Mouse (Mus musculus): ENCODE measurements around the gene Cacna1f. TPM values are rescaled to one million over a fixed set of nuclear protein-coding genes. Genes with fewer than 3 reads are reported as not detected.

The Cacna1f gene
- polyA plus RNA-seq, 1 experiment from 2014 or later: not detected

GRCm38 (mm10) chrX:7645349-7645748, 38.5 kb downstream of the Cacna1f start:
- 21% methylated on average over 5 of the region's 5 CpGs for WGBS
- no peak overlapping the region for H3K27ac ChIP-seq (ENCODE audit: low read depth, low read length)
- no peaks in the 10 kb centered on the region for H3K27me3 ChIP-seq (ENCODE audit: control insufficient read depth, insufficient read depth, low read length)

DNA sequence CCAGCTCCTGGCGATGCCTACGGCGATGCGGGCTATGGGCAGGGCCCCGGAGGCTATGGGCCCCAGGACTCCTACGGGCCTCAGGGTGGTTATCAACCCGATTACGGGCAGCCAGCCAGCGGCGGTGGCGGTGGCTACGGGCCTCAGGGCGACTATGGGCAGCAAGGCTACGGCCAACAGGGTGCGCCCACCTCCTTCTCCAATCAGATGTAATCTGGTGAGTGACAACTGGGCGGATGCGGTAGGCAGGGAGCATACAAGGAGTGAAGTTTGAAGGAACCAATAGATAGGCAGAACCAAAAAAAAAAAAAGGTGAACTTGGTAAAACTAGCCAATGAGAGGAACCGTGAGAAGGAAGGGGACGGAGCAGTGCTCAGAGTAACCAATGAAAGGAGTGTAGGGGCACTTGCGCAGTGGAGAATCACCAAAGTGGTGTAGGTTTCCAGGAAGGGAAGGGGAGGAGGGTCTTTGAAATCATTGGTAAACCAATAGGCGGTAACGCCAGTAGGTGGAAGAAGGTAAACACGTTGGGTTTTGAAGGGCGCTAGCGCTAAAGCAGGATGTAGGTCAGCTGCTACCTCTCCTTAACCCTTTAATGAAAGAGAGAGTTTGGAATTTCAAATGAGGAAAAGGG, 41.9 kb downstream of the Cacna1f start:
- WGBS: 30% methylated on average over 25 of the region's 25 CpGs
- H3K4me1 ChIP-seq (ENCODE audit: control insufficient read depth, insufficient read depth, low read length): no peaks in the 10 kb centered on the region
- ATAC-seq (ENCODE audit: low FRiP score, low TSS enrichment): peak; percentile 98

More at GRCm38 (mm10) chrX:7645349-7645748, 38.5 kb downstream of the Cacna1f start:
- no peak overlapping the region for H3K9ac ChIP-seq (ENCODE audit: low read depth, low read length)
- H3K36me3 ChIP-seq (ENCODE audit: control insufficient read depth, insufficient read depth, low read length): no peaks in the 10 kb centered on the region
- no peak overlapping the region for H3K4me2 ChIP-seq (replicated peaks; ENCODE audit: low read depth, low read length)
- H3K4me3 ChIP-seq (ENCODE audit: low read length): no peak overlapping the region
- H3K9me3 ChIP-seq (ENCODE audit: control insufficient read depth, low read length): no peaks in the 10 kb centered on the region
- no peak for ATAC-seq (ENCODE audit: low FRiP score, low TSS enrichment)
- H3K4me1 ChIP-seq (ENCODE audit: control insufficient read depth, insufficient read depth, low read length): no peaks in the 10 kb centered on the region

DNA sequence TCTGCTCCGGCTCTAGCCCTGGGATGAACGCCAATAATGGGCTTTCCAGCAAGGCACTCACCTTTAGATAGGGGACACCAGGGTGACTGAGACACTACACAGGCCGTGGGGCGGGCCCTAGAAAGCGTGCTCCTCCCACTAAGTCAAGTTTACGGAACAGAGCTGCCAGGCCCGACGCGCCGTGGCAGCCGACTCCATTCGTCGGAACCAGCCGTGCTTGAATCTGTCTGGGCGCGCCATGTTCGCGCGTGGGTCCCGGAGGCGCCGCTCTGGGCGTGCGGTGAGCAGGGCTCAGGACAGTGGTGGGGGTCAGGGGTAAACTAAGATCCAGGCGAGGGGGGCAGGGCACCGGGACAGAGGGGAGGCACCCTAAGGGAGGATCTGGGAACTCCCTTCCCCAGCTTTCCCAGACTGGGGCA, 50.3 kb downstream of the Cacna1f start, which contains the start of gene Prickle3:
Gene Prickle3, plus strand, starts transcription at position 40 of the 419 bp plus-strand sequence.
- Histone ChIP-seq H3K9me3 (ENCODE audit: control insufficient read depth, low read length) (no peaks in the 10 kb centered on the region), H3K27me3 (ENCODE audit: control insufficient read depth, insufficient read depth, low read length) (no peaks in the 10 kb centered on the region), H3K27ac (ENCODE audit: low read depth, low read length) (peak within 1 kb of the TSS; percentile 74; the same call in 1 of the 2 replicates), H3K36me3 (ENCODE audit: control insufficient read depth, insufficient read depth, low read length) (no peaks in the 10 kb centered on the region), H3K4me3 (ENCODE audit: low read length) (peak within 1 kb of the TSS; percentile 48), H3K4me1 (ENCODE audit: control insufficient read depth, insufficient read depth, low read length) (peaks cover 2% of the 10 kb centered on the region; the same call in 1 of the 2 replicates), H3K4me2 (replicated peaks; ENCODE audit: low read depth, low read length) (peak within 1 kb of the TSS; percentile 52), H3K9ac (ENCODE audit: low read depth, low read length) (peak within 1 kb of the TSS; percentile 56)
- peak; percentile 70; the same call in 1 of the 2 replicates for ATAC-seq (ENCODE audit: low FRiP score, low TSS enrichment)
- WGBS: 34% methylated on average over 26 of the region's 26 CpGs

More for the DNA sequence above, 41.9 kb downstream of the Cacna1f start:
- peak overlapping the region; percentile 73 for H3K9ac ChIP-seq (ENCODE audit: low read depth, low read length)
- no peaks in the 10 kb centered on the region for H3K27me3 ChIP-seq (ENCODE audit: control insufficient read depth, insufficient read depth, low read length)
- H3K4me2 ChIP-seq (replicated peaks; ENCODE audit: low read depth, low read length): peak overlapping the region; percentile 51
- H3K27ac ChIP-seq (ENCODE audit: low read depth, low read length): peak overlapping the region; percentile 65; the same call in 1 of the 2 replicates
- H3K4me3 ChIP-seq (ENCODE audit: low read length): peak overlapping the region; percentile 47
- H3K36me3 ChIP-seq (ENCODE audit: control insufficient read depth, insufficient read depth, low read length): no peaks in the 10 kb centered on the region
- H3K9me3 ChIP-seq (ENCODE audit: control insufficient read depth, low read length): no peaks in the 10 kb centered on the region

DNA sequence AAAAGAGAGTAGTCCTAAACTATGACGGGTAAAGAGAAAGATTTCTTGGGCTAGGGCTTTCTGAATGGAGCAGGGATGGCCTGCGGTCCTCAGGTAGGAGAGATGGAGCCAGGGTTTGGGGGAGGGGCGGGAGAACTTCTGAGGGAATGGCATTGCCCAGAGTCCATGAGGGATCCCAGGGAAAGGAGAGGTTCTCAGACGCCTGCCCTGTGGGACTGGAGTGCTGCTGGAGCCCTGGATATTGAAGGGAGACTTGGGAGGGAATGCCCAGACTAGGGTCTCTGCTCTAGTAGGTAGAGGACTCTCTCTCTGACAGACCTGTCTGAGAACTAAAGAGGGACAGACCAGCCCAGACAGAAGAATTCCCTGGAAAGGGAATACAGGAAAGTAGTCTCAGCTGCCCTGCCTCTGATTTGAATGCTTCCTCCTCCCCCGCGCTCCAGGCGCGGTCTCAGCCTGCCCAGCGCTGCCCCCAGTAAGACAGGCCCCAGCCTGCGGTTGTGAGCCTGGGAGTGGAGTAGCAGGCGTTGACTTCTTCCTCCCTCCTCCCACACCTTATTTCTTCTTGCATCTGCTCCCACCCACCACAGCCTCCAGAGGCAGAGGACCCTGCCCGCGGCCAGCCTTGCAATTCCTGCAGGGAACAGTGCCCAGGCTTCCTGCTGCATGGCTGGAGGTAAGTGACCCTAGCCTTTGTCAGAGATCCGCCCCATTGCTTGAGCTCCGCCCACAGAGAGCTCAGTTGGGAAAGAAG, 51.3 kb downstream of the Cacna1f start:
- ATAC-seq (ENCODE audit: low FRiP score, low TSS enrichment): peak; percentile 83
- peak overlapping the region; percentile 48 for H3K4me3 ChIP-seq (ENCODE audit: low read length)
- H3K4me1 ChIP-seq (ENCODE audit: control insufficient read depth, insufficient read depth, low read length): peaks cover 2% of the 10 kb centered on the region; the same call in 1 of the 2 replicates
- peak overlapping the region; percentile 52 for H3K4me2 ChIP-seq (replicated peaks; ENCODE audit: low read depth, low read length)
- H3K27me3 ChIP-seq (ENCODE audit: control insufficient read depth, insufficient read depth, low read length): no peaks in the 10 kb centered on the region
- peak overlapping the region; percentile 74; the same call in 1 of the 2 replicates for H3K27ac ChIP-seq (ENCODE audit: low read depth, low read length)
- WGBS: 28% methylated on average over 15 of the region's 15 CpGs
- no peaks in the 10 kb centered on the region for H3K36me3 ChIP-seq (ENCODE audit: control insufficient read depth, insufficient read depth, low read length)
- H3K9me3 ChIP-seq (ENCODE audit: control insufficient read depth, low read length): no peaks in the 10 kb centered on the region
- H3K9ac ChIP-seq (ENCODE audit: low read depth, low read length): peak overlapping the region; percentile 44; the same call in 1 of the 2 replicates

GRCm38 (mm10) chrX:7658785-7659589, 52.1 kb downstream of the Cacna1f start:
- H3K27ac ChIP-seq (ENCODE audit: low read depth, low read length): peak overlapping the region; percentile 74; the same call in 1 of the 2 replicates
- WGBS: 45% methylated on average over 11 of the region's 11 CpGs

DNA sequence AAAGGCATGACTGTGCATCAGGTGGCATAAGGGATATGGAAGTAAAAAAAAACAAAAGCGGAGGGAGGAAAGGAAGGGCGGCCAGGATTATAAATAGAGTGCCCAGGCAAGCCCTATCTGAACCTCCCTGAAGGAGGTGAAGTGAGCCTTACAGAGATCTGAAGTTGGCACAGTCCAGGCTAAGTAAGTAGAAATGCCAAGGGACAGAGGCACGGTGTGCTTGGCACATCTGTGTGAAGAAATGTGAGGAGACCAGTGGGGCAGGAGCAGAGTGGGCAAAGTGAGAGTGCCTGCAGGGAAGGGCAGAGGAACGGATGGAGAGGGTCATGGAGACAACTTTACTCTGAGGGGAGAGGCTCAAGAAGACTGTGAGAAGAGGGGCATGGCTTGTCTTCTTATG, 54.2 kb downstream of the Cacna1f start:
- Histone ChIP-seq H3K4me2 (replicated peaks; ENCODE audit: low read depth, low read length) (no peak overlapping the region), H3K4me3 (ENCODE audit: low read length) (no peak overlapping the region), H3K9me3 (ENCODE audit: control insufficient read depth, low read length) (no peaks in the 10 kb centered on the region), H3K27ac (ENCODE audit: low read depth, low read length) (no peak overlapping the region), H3K9ac (ENCODE audit: low read depth, low read length) (no peak overlapping the region), H3K4me1 (ENCODE audit: control insufficient read depth, insufficient read depth, low read length) (peaks cover 2% of the 10 kb centered on the region; the same call in 1 of the 2 replicates), H3K27me3 (ENCODE audit: control insufficient read depth, insufficient read depth, low read length) (no peaks in the 10 kb centered on the region), H3K36me3 (ENCODE audit: control insufficient read depth, insufficient read depth, low read length) (peaks cover 4% of the 10 kb centered on the region; the same call in 1 of the 2 replicates)
- WGBS: 78% methylated on average over 4 of the region's 4 CpGs
- ATAC-seq (ENCODE audit: low FRiP score, low TSS enrichment): no peak

More at GRCm38 (mm10) chrX:7658785-7659589, 52.1 kb downstream of the Cacna1f start:
- peak overlapping the region; percentile 52 for H3K4me2 ChIP-seq (replicated peaks; ENCODE audit: low read depth, low read length)
- peak overlapping the region; percentile 48; the same call in 1 of the 2 replicates for H3K4me3 ChIP-seq (ENCODE audit: low read length)
- peak; percentile 60 for ATAC-seq (ENCODE audit: low FRiP score, low TSS enrichment)
- no peaks in the 10 kb centered on the region for H3K27me3 ChIP-seq (ENCODE audit: control insufficient read depth, insufficient read depth, low read length)
- H3K9me3 ChIP-seq (ENCODE audit: control insufficient read depth, low read length): no peaks in the 10 kb centered on the region
- peaks cover 2% of the 10 kb centered on the region; the same call in 1 of the 2 replicates for H3K4me1 ChIP-seq (ENCODE audit: control insufficient read depth, insufficient read depth, low read length)
- no peaks in the 10 kb centered on the region for H3K36me3 ChIP-seq (ENCODE audit: control insufficient read depth, insufficient read depth, low read length)
- 0 out of 2 replicates have a peak overlapping the region, but pooled peaks have one; percentile 44 for H3K9ac ChIP-seq (ENCODE audit: low read depth, low read length)

DNA sequence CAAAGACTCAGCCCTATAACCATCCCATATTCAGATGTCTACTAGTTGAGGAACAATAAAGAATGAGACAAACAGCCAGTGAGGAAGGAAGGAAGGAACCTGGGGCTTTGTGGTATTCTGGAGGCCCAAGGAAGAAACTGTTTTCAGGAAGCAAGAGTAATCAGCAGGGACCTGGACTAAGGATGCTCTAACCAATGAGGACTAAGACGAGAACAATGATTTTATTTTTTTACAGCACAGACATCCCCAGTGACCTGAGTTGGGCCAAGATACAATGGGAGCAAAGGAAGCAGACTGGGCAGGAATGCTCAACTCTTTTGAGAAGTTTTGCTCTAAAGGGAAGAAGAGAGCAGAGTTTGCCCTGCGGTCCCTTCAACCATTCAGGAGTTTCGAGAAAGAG, 56.1 kb downstream of the Cacna1f start:
- Histone ChIP-seq H3K4me2 (replicated peaks; ENCODE audit: low read depth, low read length) (no peak overlapping the region), H3K9ac (ENCODE audit: low read depth, low read length) (no peak overlapping the region), H3K27me3 (ENCODE audit: control insufficient read depth, insufficient read depth, low read length) (no peaks in the 10 kb centered on the region), H3K36me3 (ENCODE audit: control insufficient read depth, insufficient read depth, low read length) (peaks cover 10% of the 10 kb centered on the region; the same call in 1 of the 2 replicates), H3K4me1 (ENCODE audit: control insufficient read depth, insufficient read depth, low read length) (peaks cover 2% of the 10 kb centered on the region; the same call in 1 of the 2 replicates), H3K4me3 (ENCODE audit: low read length) (no peak overlapping the region), H3K9me3 (ENCODE audit: control insufficient read depth, low read length) (no peaks in the 10 kb centered on the region), H3K27ac (ENCODE audit: low read depth, low read length) (no peak overlapping the region)
- no peak for ATAC-seq (ENCODE audit: low FRiP score, low TSS enrichment)
- WGBS: 79% methylated on average over 3 of the region's 3 CpGs

- H3K27ac ChIP-seq (ENCODE audit: low read depth, low read length): no peak overlapping the region
- no peak overlapping the region for H3K4me2 ChIP-seq (replicated peaks; ENCODE audit: low read depth, low read length)
- no peak for ATAC-seq (ENCODE audit: low FRiP score, low TSS enrichment)
- H3K27me3 ChIP-seq (ENCODE audit: control insufficient read depth, insufficient read depth, low read length): no peaks in the 10 kb centered on the region
- H3K9me3 ChIP-seq (ENCODE audit: control insufficient read depth, low read length): no peaks in the 10 kb centered on the region
- no peak overlapping the region for H3K4me3 ChIP-seq (ENCODE audit: low read length)
- no peaks in the 10 kb centered on the region for H3K4me1 ChIP-seq (ENCODE audit: control insufficient read depth, insufficient read depth, low read length)
- 88% methylated on average over 11 of the region's 11 CpGs for whole genome bisulfite sequencing
- H3K36me3 ChIP-seq (ENCODE audit: control insufficient read depth, insufficient read depth, low read length): peaks cover 13% of the 10 kb centered on the region; the same call in 1 of the 2 replicates
- H3K9ac ChIP-seq (ENCODE audit: low read depth, low read length): no peak overlapping the region
Measured at GRCm38 (mm10) chrX:7664791-7665190, 57.9 kb downstream of the Cacna1f start.

Measured in kidney, embryonic 14.5 days (tissue).